Mouse (Mus musculus) cerebellum, adult 2 months (tissue): ENCODE results near the gene Top3a.

Experiments used
- CTCF ChIP-seq: fragments of 200-500 bp; IDR thresholded peaks from 2 replicates; pipeline ENCODE4 v1.5.1; 2011; ENCODE audit warnings: low read depth, mild to moderate bottlenecking, control low read depth, low read length, moderate library complexity, borderline replicate concordance; ENCODE audit not compliant: insufficient read depth
- POLR2A ChIP-seq: fragments of 200-500 bp; IDR thresholded peaks from 2 replicates; pipeline ENCODE4 v1.6.1; 2011; ENCODE audit warnings: low read length, control low read depth, borderline replicate concordance; ENCODE audit not compliant: insufficient read depth

DNA sequence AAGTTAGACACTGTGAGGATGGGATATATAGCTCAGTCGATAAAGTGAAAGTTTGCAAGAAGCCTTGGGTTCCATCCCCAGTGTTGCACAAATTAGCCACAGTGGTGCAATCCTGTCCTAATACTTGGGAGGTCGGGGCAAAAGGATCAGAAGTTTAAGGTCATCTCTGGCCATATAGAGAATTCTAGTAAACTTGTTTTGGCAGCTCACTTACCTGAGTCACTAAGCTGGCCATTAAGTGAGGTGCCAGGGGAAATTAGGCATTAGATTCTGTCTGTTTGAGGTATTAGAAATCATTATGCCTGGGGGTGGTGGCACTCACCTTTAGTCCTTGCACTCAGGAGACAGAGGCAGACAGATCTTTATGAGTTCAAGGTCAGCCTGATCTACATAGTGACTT, 46.6 kb upstream of the Top3a start:
- TF ChIP-seq CTCF (no peak), POLR2A (no peak)
